Mouse (Mus musculus): Measurements from ENCODE around the gene Arhgef3. TPM values are rescaled to one million over a fixed set of nuclear protein-coding genes. Genes with fewer than 3 reads are reported as not detected.

The Arhgef3 gene
- polyA plus RNA-seq, 1 experiment from 2014 or later = 1.6 TPM

DNA sequence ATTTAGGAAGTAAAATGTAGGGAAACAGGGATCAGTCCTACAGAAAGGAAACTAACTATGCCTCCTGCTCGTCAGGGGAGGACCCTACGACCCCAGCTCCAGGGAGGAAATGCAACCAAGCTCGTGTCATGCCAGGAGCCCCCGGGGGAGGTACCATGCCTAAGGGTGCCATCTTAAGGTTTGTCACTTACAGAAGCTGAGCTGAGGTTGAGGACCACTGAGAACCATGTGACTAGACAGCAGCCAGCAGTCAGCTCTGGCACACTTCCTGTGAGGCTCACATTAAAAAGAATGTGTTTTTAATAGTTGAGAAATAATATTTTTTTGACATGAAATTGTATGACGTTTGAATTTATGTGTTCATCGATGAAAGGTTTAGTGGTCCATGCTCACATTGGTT lies 242.4 kb downstream of the Arhgef3 start:
- Histone ChIP-seq H3K9me3 (replicated peaks) (no peaks in the 10 kb centered on the region), H3K4me1 (peaks cover 10% of the 10 kb centered on the region), H3K36me3 (no peaks in the 10 kb centered on the region), H3K4me3 (no peak overlapping the region), H3K27ac (replicated peaks) (no peak overlapping the region), H3K27me3 (ENCODE audit: low read depth, poor library complexity, severe bottlenecking) (no peaks in the 10 kb centered on the region)
- 79% methylated on average over 6 of the region's 6 CpGs for WGBS
- DNase-seq (ENCODE audit: low spot score) = no peak

DNA sequence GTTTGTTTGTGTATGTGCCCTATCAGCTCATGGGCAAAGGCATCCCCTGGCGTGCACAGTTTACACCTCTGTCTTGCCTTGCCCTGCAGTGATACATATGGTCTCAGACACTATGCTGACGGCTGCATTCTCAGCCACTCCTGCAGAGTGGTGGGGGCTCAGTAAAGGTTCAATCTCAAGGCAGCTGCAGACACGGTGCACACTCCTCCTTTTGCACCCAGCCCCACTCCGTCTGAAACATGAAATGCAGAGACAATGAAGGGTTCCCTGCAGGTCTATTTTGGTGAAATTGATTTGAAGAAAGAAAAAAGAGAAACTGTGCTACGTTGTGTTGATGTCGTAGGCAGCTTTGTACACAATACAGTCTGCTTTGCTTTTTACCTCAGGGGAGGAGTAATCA lies 243.5 kb downstream of the Arhgef3 start:
- Histone ChIP-seq H3K36me3 (no peaks in the 10 kb centered on the region), H3K27ac (replicated peaks) (no peak overlapping the region), H3K4me3 (no peak overlapping the region), H3K27me3 (ENCODE audit: low read depth, poor library complexity, severe bottlenecking) (no peaks in the 10 kb centered on the region), H3K9me3 (replicated peaks) (no peaks in the 10 kb centered on the region), H3K4me1 (peaks cover 10% of the 10 kb centered on the region)
- DNase-seq (ENCODE audit: low spot score) = no peak
- WGBS = 83% methylated on average over 6 of the region's 6 CpGs

DNA sequence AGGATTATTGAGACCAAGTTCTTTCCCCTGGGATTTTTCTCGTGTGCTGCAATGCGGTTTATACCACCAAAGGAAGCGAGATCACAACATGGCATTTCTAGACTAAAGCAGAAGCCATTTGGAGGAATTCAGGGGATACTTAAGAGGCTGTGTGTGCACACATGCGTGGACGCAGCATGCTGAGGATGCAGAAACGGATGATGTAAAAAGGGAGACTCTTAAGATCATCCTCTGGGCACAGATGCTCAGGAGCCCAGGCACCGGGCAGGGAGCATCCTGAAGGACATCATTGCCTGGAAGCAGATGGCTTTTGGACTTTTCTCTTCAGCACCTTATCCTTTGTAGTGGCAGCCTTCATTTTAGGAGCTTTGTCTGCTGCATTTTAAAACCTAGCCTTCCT lies 246.2 kb downstream of the Arhgef3 start:
- H3K36me3 ChIP-seq = no peaks in the 10 kb centered on the region
- no peaks in the 10 kb centered on the region for H3K9me3 ChIP-seq (replicated peaks)
- H3K27me3 ChIP-seq (ENCODE audit: low read depth, poor library complexity, severe bottlenecking) = no peaks in the 10 kb centered on the region
- no peak overlapping the region for H3K27ac ChIP-seq (replicated peaks)
- H3K4me1 ChIP-seq = peaks cover 10% of the 10 kb centered on the region
- no peak for DNase-seq (ENCODE audit: low spot score)
- no peak overlapping the region for H3K4me3 ChIP-seq
- WGBS = 77% methylated on average over 7 of the region's 7 CpGs

DNA sequence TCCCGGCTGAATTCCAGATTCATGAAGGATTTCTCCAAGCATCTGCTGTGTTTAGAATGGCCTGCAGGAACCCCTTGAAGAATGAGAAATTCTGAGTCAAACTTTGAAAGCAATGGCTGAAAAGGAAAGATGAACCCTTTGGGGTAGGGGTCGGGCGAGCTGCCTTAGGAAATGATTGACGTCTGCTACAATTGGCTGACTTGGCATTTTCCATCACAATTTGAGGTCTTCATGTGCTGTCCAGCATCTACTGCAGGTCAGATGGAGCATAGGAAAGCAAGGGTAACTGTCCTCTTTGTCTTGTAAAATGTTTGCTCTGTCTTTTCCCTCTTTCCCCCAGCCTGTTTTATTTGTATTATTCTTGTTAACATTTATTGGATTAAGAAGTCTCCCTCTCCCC lies 246.8 kb downstream of the Arhgef3 start:
- Histone ChIP-seq H3K4me1 (peaks cover 10% of the 10 kb centered on the region), H3K9me3 (replicated peaks) (no peaks in the 10 kb centered on the region), H3K27me3 (ENCODE audit: low read depth, poor library complexity, severe bottlenecking) (no peaks in the 10 kb centered on the region), H3K27ac (replicated peaks) (no peak overlapping the region), H3K4me3 (no peak overlapping the region), H3K36me3 (no peaks in the 10 kb centered on the region)
- no peak for DNase-seq (ENCODE audit: low spot score)
- WGBS = 58% methylated on average over 4 of the region's 4 CpGs

DNA sequence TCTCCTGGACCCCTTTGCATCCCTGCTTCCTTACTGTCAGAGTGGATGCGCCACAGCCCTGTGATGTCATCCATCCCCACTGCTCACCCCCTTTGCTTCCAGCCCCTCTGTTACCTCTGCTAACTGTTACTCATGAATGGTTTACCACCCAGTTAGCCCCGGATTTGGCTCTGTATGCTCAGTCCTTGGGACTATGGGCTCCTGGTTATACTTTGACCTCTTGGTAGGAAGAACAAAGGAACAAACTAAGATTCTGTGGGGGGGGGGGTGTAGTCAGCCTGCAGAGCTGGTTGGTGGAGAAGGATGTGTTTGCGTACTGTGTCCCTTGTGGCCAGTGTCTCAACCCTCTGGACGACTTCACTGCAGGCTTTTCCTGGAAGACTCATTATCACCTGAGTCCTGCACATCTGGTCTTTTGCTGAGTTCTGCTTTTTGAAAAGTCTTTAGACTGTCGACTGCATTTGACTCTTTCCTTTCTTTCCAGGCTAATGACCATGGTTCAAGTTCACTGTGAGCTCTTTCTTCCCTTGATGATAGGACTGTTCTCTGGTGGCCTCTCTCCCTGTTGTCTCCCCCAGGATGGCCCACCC lies 250.1 kb downstream of the Arhgef3 start:
- WGBS = 77% methylated on average over 5 of the region's 5 CpGs
- no peak overlapping the region for H3K27ac ChIP-seq (replicated peaks)
- peaks cover 15% of the 10 kb centered on the region for H3K4me1 ChIP-seq
- DNase-seq (ENCODE audit: low spot score) = no peak
- H3K4me3 ChIP-seq = no peak overlapping the region
- no peaks in the 10 kb centered on the region for H3K9me3 ChIP-seq (replicated peaks)
- no peaks in the 10 kb centered on the region for H3K36me3 ChIP-seq
- H3K27me3 ChIP-seq (ENCODE audit: low read depth, poor library complexity, severe bottlenecking) = no peaks in the 10 kb centered on the region

DNA sequence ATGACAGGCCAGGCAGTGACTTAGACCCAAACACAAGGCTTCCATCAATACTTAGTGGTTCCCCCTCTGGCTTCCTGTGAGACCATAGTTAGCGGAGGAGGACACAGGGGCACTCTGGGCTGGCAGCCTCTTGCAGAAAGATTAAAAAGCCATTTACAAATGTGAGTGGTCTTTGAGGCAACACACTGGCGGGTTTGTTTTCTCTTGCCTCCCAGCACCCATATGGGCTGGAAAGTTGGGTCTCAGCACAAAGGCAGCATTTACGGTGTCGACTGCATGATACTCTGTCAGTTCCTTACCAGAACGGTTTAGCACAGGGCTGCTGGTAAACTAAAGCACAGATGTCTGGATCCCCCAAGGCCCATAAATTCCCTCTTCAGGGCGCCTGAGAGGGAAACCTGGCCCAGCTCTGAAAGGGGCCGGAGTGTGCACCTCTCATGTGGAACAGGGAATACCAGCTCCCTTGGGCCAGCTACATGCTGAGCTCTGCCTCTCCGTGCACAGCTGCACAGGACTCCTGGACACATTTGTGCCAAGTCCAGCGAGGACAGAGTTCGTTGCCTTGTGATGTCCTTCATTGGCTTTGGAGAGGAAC lies 252.5 kb downstream of the Arhgef3 start:
- 83% methylated on average over 10 of the region's 10 CpGs for WGBS
- Histone ChIP-seq H3K27me3 (ENCODE audit: low read depth, poor library complexity, severe bottlenecking) (no peaks in the 10 kb centered on the region), H3K27ac (replicated peaks) (no peak overlapping the region), H3K9me3 (replicated peaks) (no peaks in the 10 kb centered on the region), H3K4me1 (peaks cover 5% of the 10 kb centered on the region), H3K4me3 (no peak overlapping the region), H3K36me3 (no peaks in the 10 kb centered on the region)
- DNase-seq (ENCODE audit: low spot score) = no peak

DNA sequence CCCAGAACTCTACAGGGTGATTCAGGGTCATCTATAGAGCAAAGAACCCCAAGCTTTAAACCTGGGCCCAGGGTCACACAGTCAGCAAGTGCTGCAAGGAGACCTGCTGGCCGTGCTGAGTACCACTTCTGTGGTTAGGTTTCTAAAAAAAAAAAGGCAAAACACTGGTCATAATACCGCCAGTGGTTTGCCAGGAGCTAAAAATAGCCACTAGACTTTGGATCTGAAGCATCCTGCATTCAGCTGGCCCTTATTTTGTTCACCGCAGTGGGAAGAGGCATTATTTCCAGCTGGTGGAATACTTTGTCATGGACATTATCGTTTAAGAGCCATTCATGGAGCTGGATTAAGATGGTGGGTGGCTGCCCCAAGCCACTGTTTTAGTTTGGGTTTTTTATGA lies 253.9 kb downstream of the Arhgef3 start:
- Histone ChIP-seq H3K27ac (replicated peaks) (no peak overlapping the region), H3K27me3 (ENCODE audit: low read depth, poor library complexity, severe bottlenecking) (no peaks in the 10 kb centered on the region), H3K9me3 (replicated peaks) (no peaks in the 10 kb centered on the region), H3K4me1 (peaks cover 5% of the 10 kb centered on the region), H3K4me3 (no peak overlapping the region), H3K36me3 (no peaks in the 10 kb centered on the region)
- WGBS = 65% methylated on average over 4 of the region's 4 CpGs
- DNase-seq (ENCODE audit: low spot score) = no peak

DNA sequence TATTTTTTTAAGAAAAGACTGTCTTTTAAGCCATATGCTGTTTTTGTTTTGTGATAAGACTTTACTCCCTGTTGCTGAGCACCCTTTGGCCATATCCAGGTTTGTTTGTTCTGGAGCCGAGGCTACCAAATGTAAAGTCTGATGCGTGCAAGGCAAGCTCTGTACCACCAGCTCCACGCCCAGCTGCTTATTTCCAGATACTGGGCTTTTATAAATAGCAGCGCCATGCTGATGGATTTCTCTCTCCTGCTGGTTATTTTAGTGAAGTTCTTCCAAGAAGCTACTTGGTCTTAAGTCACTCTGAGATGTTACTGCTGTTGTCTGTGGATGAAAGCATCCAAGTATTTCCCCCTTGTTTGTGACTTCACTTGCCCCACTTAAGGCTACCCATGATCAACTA lies 254.8 kb downstream of the Arhgef3 start:
- 82% methylated on average over 4 of the region's 4 CpGs for WGBS
- no peak overlapping the region for H3K27ac ChIP-seq (replicated peaks)

DNA sequence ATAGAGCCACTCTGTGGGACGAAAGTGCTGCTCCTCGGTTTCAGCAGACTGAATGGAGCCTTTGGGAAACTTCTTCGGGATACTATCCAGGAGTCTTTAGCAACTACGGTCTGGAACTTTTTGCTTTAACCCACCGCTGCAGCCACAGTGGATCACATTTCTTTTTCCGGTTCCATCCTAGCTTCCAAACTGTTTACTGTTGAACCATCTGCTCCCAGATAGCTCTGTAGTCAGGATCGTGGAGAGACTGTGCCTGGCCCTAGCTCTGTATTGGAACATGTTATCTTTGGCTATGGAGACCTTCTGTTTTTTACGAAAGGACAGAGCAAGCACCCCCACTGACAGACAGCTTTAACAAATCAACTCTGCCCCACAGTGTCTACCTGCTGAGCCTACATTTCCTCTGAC lies 257.0 kb downstream of the Arhgef3 start:
- DNase-seq (ENCODE audit: low spot score) = no peak
- Histone ChIP-seq H3K27me3 (ENCODE audit: low read depth, poor library complexity, severe bottlenecking) (no peaks in the 10 kb centered on the region), H3K4me1 (peaks cover 5% of the 10 kb centered on the region), H3K36me3 (no peaks in the 10 kb centered on the region), H3K27ac (replicated peaks) (no peak overlapping the region), H3K9me3 (replicated peaks) (no peaks in the 10 kb centered on the region), H3K4me3 (no peak overlapping the region)
- 80% methylated on average over 8 of the region's 8 CpGs for WGBS

More for the DNA sequence above, 254.8 kb downstream of the Arhgef3 start:
- Histone ChIP-seq H3K36me3 (no peaks in the 10 kb centered on the region), H3K4me3 (no peak overlapping the region), H3K9me3 (replicated peaks) (no peaks in the 10 kb centered on the region), H3K27me3 (ENCODE audit: low read depth, poor library complexity, severe bottlenecking) (no peaks in the 10 kb centered on the region), H3K4me1 (peaks cover 5% of the 10 kb centered on the region)
- DNase-seq (ENCODE audit: low spot score) = no peak

DNA sequence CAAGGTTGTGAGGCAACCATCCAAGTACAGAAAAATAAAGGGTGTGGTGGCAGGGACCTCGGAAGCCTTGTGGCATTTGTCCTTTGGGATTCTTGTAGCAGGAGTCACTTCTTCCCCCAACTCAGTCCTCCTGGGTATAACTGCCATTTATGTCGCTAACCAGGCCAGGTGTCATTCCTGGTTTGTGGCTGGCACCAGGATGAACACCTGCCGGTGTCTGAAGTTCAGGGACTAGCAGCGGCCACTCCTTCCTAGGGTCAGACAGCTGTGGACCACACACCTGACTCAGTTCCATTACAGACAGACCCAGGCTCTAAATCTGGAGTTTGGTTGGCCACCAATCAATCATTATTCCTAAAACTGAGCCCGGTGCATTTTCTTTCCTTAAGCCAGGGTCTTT lies 258.8 kb downstream of the Arhgef3 start:
- Histone ChIP-seq H3K4me3 (no peak overlapping the region), H3K36me3 (no peaks in the 10 kb centered on the region), H3K9me3 (replicated peaks) (no peaks in the 10 kb centered on the region), H3K27ac (replicated peaks) (no peak overlapping the region), H3K4me1 (peaks cover 2% of the 10 kb centered on the region), H3K27me3 (ENCODE audit: low read depth, poor library complexity, severe bottlenecking) (no peaks in the 10 kb centered on the region)
- 94% methylated on average over 5 of the region's 5 CpGs for WGBS
- no peak for DNase-seq (ENCODE audit: low spot score)

DNA sequence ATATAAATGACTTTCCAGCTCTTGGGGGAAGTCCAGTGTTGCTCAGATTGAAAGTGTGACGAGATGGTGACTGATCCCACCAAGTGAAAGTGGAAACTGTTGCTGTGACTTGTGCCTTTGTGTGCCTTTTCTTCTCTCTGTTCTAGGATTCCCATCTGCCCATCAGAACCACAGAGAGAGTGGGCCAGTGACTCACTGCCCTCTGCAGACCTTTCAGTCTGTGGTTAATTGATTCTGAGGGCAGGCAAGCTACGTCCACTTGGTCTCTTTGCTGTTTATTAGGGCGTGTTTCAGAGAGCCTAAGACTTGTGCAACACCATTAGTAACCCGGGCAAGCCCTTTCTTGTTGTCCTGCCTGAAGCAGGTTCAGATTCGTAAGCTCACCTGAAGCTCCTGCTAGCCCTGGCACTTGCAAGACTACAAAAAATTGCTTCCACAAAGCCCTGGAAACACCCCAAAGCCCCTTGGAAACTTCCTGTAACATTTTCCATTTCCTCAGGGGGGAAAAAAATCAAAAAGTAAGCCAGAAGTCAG lies 261.5 kb downstream of the Arhgef3 start:
- Histone ChIP-seq H3K9me3 (replicated peaks) (no peaks in the 10 kb centered on the region), H3K27me3 (ENCODE audit: low read depth, poor library complexity, severe bottlenecking) (no peaks in the 10 kb centered on the region), H3K4me3 (no peak overlapping the region), H3K27ac (replicated peaks) (no peak overlapping the region), H3K36me3 (no peaks in the 10 kb centered on the region), H3K4me1 (no peaks in the 10 kb centered on the region)
- DNase-seq (ENCODE audit: low spot score) = no peak
- WGBS = 75% methylated on average over 5 of the region's 5 CpGs

DNA sequence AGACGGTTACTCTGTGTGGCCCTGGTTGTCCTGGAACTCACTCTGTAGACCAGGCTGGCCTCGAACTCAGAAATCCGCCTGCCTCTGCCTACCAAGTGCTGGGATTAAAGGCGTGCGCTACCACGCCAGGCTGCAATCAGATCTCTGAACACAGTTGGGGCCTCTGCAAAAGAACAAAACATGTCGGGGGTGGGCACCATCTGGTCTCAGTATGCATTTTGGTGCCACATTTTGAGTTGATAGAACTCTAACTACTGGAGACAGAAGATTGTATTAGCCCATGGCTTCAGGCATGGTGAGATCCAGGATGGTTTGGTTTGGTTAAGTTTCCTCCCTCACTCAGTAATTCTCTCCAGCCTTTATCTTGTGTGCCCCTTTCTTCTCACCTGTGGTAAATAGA lies 264.0 kb downstream of the Arhgef3 start:
- no peaks in the 10 kb centered on the region for H3K36me3 ChIP-seq
- H3K4me3 ChIP-seq = no peak overlapping the region
- H3K9me3 ChIP-seq (replicated peaks) = no peaks in the 10 kb centered on the region
- H3K27ac ChIP-seq (replicated peaks) = no peak overlapping the region
- DNase-seq (ENCODE audit: low spot score) = no peak
- no peaks in the 10 kb centered on the region for H3K4me1 ChIP-seq
- no peaks in the 10 kb centered on the region for H3K27me3 ChIP-seq (ENCODE audit: low read depth, poor library complexity, severe bottlenecking)
- WGBS = 92% methylated on average over 7 of the region's 7 CpGs

DNA sequence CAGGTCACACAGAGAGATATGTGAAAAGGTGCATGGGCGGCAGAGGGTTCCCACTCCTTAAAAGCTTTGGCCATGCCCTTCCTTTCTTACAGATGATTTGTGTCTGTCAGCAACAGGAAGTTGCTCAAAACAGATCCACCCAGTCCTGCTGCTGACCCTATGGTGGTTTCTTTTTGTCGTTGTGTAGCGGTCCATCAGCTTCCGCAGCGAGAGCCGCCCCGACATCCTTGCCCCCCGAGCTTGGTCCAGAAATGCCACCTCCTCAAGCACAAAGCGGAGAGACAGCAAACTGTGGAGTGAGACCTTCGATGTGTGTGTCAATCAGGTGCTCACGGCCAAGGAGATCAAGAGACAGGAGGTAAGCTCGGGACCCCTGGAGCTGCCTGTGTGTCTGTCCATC lies 264.7 kb downstream of the Arhgef3 start:
- Histone ChIP-seq H3K9me3 (replicated peaks) (no peaks in the 10 kb centered on the region), H3K27me3 (ENCODE audit: low read depth, poor library complexity, severe bottlenecking) (no peaks in the 10 kb centered on the region)
- 88% methylated on average over 12 of the region's 12 CpGs for WGBS

More for the DNA sequence above, 264.7 kb downstream of the Arhgef3 start:
- DNase-seq (ENCODE audit: low spot score) = no peak
- no peaks in the 10 kb centered on the region for H3K36me3 ChIP-seq
- H3K4me1 ChIP-seq = no peaks in the 10 kb centered on the region
- H3K27ac ChIP-seq (replicated peaks) = no peak overlapping the region
- H3K4me3 ChIP-seq = no peak overlapping the region

All from midbrain, embryonic 10.5 days (tissue).